Mouse (Mus musculus) adrenal gland, postnatal 14 days (tissue): Measurements from ENCODE around the gene Gm49337. TPM values are rescaled to one million over a fixed set of nuclear protein-coding genes. Genes with fewer than 3 reads are reported as not detected.
A peak's percentile ranks its signal among the peaks of the same experiment; 100 is the strongest.

Experiments used
- DNase-seq: peaks from one replicate; pipeline ENCODE4 v3.0.0; 2021; ENCODE audit warnings: mixed read lengths
- total RNA-seq: library from RNA; stranded (reverse); gene quantifications from 2 replicates; pipeline ENCODE4 v1.2.3, GENCODE M21; 2021

Gm49337 gene
- total RNA-seq, 1 experiment from 2014 or later, result not detected

DNA sequence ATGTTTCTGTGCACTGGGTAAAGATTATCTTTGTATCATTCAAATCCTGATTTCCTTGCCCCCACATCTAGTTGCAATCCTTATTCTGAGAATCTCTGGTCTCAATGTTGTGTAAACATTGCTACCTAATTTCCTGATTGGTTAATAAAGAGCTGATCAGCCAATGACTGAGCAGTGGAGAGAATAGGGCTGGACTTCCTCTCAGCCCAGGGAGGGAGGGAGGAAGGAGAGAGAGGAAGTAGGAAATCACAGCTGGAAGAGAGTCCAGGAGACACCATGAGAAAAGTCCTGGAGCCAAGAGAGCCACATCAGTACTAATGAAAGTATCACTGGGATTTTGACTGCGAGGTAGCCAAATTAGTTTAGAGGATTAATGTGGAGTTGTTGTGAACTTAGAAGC, 163.1 kb downstream of the Gm49337 start:
- DNase-seq, result peak; percentile 5

DNA sequence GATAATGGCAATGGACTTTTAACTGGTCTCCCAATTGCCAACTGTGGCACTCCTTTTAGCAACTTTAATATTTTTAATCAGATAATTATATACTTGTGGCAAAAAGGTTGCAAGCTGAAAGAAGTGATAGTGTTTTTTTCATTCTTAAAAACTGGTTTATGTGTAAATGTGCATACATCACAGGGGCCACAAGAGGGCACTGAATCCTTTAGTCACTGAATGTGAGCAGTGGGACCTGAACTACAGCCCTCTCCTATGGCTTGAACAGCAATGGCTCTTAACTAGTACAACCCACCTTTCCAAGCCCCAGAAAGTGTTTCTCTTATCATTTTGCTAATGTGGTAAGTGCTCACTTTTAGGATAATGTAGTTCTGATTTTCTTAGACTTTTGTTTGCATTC, 168.9 kb downstream of the Gm49337 start:
- peak; percentile 73 for DNase-seq

Other genes with a start within 250 kb of the Gm49337 start
- not detected in 2 replicates for gene Dmbx1, start 233.5 kb upstream of the Gm49337 start, total RNA-seq
- gene Faah, start 155.5 kb upstream of the Gm49337 start, total RNA-seq, result 5.6 and 9.9 TPM in 2 replicates
- 23.8 and 25.3 TPM in 2 replicates for gene Nsun4, start 119.5 kb upstream of the Gm49337 start, total RNA-seq
- gene Uqcrh, start 98.3 kb upstream of the Gm49337 start, total RNA-seq, result 944 and 957 TPM in 2 replicates
- gene Lrrc41, start 98.1 kb upstream of the Gm49337 start, total RNA-seq, result 61.8 and 67.4 TPM in 2 replicates
- gene Rad54l, start 49.7 kb upstream of the Gm49337 start, total RNA-seq, result 4.5 and 5.2 TPM in 2 replicates
- gene Pomgnt1, start 49.5 kb upstream of the Gm49337 start, total RNA-seq, result 65.8 and 75.2 TPM in 2 replicates
- gene Lurap1, start 22.0 kb upstream of the Gm49337 start, total RNA-seq, result 12.4 and 18.1 TPM in 2 replicates
- not detected in 2 replicates for gene Tspan1, start 5.8 kb upstream of the Gm49337 start, total RNA-seq
- gene 1700042G07Rik, start within 50 bp of the Gm49337 start, total RNA-seq, result not detected in 2 replicates
- gene Pik3r3, start 48.2 kb downstream of the Gm49337 start, total RNA-seq, result 15.1 and 18.9 TPM in 2 replicates